Mouse (Mus musculus) testis, adult 2 months (tissue): Measurements from ENCODE around the gene Ckap5.

Experiments used
- CTCF ChIP-seq: fragments of 200-500 bp; IDR thresholded peaks from 2 replicates; pipeline ENCODE4 v1.5.1; 2012; ENCODE audit warnings: low read depth, mild to moderate bottlenecking, inconsistent platforms, low read length, moderate library complexity; ENCODE audit not compliant: control insufficient read depth, insufficient read depth, insufficient replicate concordance
- POLR2A ChIP-seq: fragments of 200-500 bp; IDR thresholded peaks from 2 replicates; pipeline ENCODE4 v1.6.1; 2012; ENCODE audit warnings: low read depth, mild to moderate bottlenecking, inconsistent platforms, low read length, moderate library complexity; ENCODE audit not compliant: control insufficient read depth

DNA sequence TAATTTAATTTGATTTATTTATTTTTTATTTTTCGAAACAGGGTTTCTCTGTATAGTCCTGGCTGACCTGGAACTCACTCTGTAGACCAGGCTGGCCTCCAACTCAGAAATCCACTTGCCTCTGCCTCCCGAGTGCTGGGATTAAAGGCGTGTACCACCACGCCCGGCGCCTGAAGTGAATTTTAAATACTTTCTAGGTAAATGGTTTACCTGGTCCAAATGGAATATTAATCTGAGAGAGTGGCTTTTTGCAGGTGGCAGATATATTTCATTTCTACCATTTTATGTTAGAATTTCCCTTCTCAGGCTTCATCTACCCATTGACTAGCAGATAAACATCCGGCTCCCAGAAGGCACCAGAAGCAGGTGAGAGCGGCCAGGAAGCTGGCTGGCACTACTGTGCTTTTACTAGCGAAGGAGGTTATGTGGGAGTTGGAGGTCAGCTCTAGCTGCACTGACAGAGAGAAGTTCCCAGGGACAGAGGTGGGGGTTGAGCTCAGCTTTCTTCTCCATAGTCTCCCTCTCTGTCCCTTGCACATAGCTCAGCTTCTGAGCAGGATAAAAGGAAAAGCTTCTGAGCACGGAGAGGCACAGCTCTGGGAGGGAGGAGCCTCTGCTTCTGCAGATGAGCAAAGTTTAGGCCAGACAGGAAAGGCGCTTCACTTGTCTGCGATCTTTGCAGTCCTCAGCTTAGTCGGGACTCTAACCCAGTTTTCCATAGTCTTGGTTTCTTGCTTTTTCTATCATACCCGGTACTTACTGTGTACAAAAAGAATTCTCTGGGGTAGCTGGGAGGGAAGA is 125.1 kb downstream of the Ckap5 start:
- TF ChIP-seq POLR2A (no peak), CTCF (no peak)
